Mouse (Mus musculus): ENCODE results near the gene Abcg5.

GRCm38 (mm10) chr17:84658195-84658594, 24.6 kb downstream of the Abcg5 start:
- TF ChIP-seq GATA1 (IDR thresholded peaks at IDR 0.05; ENCODE audit: borderline replicate concordance, low read length) (no peak), FLI1 (IDR thresholded peaks at IDR 0.05; ENCODE audit: low read length) (no peak)
